Mouse (Mus musculus) fibroblast of lung, adult 2 months (primary cell): ENCODE measurements around the gene Sertad4.

Source experiments
- DNase-seq: peaks from one replicate; pipeline ENCODE4 v3.0.0-alpha.2; 2011; ENCODE audit warnings: low read depth

Sertad4 gene

GRCm38 (mm10) chr1:192855474-192856230, at the start of gene Sertad4:
Gene Sertad4 (minus strand): TSS chr1:192855756.
- DNase-seq: peak; percentile 78

GRCm38 (mm10) chr1:192901516-192901915, 46.0 kb upstream of the Sertad4 start:
- DNase-seq: no peak

GRCm38 (mm10) chr1:192900913-192901312, 45.4 kb upstream of the Sertad4 start:
- DNase-seq: no peak

DNA sequence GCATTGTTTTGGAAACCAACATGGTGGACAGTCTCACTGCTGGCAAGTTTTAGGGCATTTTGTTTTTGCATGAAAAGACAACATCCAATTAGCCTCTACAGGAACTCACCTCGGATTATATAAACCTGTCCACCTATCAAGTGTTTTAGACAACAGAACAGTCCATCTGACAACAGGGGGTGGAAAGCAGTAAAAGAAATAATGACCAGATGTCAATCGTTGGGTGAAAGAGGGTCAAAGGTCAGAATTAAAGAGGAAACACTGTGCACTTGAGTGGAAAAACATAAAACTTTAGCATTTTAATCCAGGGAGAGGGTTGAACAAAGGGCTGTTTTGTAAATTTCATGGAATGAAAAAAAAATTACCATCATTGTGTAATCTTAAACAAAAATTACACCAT, 43.2 kb upstream of the Sertad4 start:
- no peak for DNase-seq

DNA sequence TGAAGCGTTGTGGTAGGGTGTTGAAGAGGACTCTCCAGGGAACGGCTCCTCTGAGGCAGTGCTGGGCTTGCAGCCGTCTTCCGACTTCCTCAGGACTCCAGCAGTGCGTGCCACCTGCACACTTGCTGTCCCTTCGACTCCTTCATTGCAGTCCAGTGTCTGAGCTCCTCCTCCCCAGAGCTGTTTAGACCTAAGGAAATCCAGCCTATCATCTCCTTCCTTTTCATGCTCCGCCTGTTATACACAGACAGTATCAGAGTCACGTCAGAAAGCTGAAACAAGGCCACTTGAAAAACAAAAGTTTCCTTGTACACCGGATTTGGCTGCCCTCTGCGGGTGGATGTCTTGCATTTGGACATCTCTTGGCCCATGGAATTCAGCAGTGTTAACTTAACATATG, 41.7 kb upstream of the Sertad4 start:
- no peak for DNase-seq

- no peak for DNase-seq
Measured at GRCm38 (mm10) chr1:192896076-192896475, 40.5 kb upstream of the Sertad4 start.

DNA sequence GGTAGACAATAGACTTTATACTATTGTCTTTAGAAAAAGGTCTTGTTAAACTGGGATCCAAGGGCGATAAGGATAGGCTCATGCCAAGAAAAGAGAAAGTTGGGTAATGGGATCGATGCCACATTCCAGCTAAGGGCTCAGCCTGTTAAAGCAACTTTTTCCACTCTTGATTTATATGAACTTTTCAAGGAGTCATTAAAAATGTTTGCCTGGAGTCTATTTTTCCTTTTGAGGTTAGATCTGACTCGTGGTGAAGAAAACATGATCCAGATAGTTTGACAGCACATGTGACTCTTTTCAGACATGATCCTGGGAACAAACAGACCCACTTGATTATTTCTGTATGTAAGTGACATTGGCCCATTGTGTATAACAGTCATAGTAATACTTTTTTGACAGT, 35.2 kb upstream of the Sertad4 start:
- peak; percentile 66 for DNase-seq

DNA sequence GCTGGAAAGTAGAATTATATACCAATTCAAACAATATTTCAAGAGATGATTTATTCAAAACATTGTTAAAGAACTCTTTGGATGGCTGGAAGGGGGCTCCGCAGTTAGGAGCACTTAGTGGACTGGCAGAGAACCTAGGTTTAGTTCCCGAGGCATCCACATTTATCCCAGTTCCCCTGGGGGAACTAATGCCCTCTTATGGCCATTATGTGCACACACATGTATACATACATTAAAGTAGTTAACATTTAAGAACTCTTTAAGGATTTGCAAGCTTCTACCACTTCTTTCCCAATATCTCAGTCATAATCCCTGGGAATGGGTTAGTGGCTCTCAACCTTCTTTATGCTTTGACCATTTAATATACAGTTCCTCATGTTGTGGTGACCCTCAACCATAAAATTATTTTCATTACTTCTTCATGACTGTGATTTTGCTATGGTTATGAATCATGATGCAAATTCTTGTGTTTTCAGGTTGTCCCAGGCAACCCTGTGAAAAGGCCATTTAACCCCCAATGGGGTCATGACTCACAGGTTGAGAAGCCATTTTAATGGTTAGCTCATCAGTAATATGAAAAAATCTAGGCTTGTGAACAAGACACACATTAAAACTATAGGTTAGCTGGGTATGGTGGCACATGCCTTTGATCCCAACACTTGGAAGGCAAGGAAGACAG, 27.2 kb upstream of the Sertad4 start:
- no peak for DNase-seq

- no peak for DNase-seq
Measured at GRCm38 (mm10) chr1:192880130-192880529, 24.6 kb upstream of the Sertad4 start.

GRCm38 (mm10) chr1:192879086-192879580, 23.6 kb upstream of the Sertad4 start:
- DNase-seq: no peak

- no peak for DNase-seq
Measured at GRCm38 (mm10) chr1:192872841-192873240, 17.3 kb upstream of the Sertad4 start.

DNA sequence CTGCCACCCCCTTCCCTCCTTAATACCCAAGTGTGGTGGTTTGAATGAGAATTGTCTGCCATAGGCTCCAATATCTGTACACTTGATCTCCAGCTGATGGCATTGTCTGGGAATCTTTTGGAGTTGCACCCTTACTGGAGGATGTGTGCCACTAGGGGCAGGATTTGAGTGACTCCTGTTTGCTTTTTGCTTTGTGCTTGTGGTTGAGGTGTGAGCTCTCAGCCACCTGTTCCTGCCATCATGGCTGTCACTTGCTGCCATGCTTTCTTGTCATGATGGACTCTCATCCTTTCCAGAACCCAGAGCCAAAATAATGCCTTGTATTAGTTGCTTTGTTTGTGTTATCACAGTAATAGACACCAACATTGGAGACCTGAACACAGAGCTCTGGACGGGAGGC, 14.2 kb upstream of the Sertad4 start:
- no peak for DNase-seq

GRCm38 (mm10) chr1:192864440-192864839, 8.9 kb upstream of the Sertad4 start:
- DNase-seq: no peak

DNA sequence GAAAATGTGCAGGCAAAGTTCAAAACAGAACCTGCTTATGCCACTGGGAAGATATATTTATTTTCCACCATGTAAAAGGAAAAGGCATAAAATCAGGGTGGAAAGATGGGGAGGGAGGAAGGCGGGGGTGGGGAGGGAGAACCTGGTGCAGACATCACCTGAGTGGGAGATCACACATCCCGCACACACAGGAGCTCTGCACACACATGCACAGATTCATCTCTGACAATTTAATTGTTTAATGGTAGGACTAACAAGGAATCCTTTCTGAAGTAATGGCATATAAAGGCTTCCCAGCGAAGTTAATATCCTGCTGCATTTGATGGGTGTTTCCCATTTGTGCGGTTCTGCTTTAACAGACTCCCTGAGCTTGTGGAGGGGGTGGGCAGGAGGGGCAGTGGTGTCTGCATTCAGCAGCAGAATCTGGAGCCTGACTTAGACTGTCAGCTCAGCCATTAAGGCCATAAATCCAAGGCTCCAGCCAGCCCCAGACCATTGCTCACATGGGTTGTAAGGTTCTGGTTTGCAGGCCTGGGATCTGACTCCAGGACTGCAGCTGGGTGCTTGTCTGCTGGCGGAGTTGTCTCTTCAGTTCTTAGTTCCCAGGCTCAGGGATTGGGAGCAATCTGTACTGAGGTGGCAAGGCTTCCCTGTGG, 5.9 kb upstream of the Sertad4 start:
- DNase-seq: no peak

- DNase-seq: no peak
Measured at GRCm38 (mm10) chr1:192860273-192860672, 4.7 kb upstream of the Sertad4 start.

GRCm38 (mm10) chr1:192857582-192857981, 2.0 kb upstream of the Sertad4 start:
- no peak for DNase-seq

DNA sequence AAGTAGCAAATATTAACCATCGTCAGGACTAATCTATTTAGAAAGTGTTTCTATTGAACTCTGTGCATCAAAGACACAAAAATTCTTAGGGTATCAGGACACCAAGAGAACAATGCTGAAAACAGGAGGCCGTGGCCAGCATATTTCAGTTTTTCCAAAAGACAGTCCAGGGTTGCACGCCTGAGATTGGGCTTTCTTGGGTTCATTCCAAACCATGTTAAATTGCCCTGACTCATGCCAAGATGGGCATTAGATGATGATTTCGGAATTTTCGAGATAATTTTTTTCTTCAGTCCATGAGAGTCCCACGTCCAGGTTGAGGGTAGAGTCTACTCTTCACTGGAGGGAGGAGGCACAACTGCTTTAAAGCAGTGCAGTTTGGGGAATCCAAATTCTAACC, 1.4 kb upstream of the Sertad4 start:
- DNase-seq: no peak

DNA sequence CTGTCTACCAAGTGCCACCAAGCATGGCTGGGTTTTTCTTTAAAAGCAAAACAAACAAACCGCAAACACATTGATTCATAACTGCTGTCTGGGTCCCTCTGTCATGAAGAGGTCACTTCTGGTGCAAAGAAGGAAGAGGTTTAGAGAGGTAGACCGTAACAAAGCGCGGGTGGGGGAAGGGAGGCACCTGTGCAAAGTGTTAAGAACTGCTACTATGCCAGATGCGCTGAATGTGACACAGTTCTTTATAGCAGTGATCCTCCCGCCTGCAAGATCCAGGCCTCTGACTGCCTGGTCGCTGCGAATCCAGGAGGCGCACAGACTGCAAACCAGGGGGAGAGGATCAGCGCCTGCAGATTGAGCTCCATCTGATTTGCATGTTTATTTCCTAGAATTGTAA, 855 bp upstream of the Sertad4 start:
- DNase-seq: no peak

GRCm38 (mm10) chr1:192854819-192855271, 711 bp downstream of the Sertad4 start:
- DNase-seq: no peak

GRCm38 (mm10) chr1:192853988-192854818, 1.4 kb downstream of the Sertad4 start:
- DNase-seq: no peak

GRCm38 (mm10) chr1:192853429-192853828, 2.1 kb downstream of the Sertad4 start:
- no peak for DNase-seq

GRCm38 (mm10) chr1:192852047-192852446, 3.5 kb downstream of the Sertad4 start:
- DNase-seq: no peak
